Mouse (Mus musculus): ENCODE measurements around the gene Dyrk3.

GRCm38 (mm10) chr1:131097700-131098094, 40.4 kb downstream of the Dyrk3 start, which contains the start of gene Mapkapk2:
- TF ChIP-seq CTCF (IDR thresholded peaks at IDR 0.05; ENCODE audit: control insufficient read depth, insufficient read depth, low read length), result no peak
- TF ChIP-seq POLR2A (IDR thresholded peaks at IDR 0.05; ENCODE audit: borderline replicate concordance, control insufficient read depth, low read depth, low read length), result peak; percentile 92; the same call in 1 of the 2 replicates
